Mouse (Mus musculus) kidney, embryonic 16.5 days (tissue): Measurements from ENCODE around the gene Cacna2d3. TPM values are rescaled to one million over a fixed set of nuclear protein-coding genes. Genes with fewer than 3 reads are reported as not detected.

Experiments
- ATAC-seq: fragments of 200-750 bp; cut with Nextera tagmentation; 2 replicates; pipeline ENCODE4 v1.8.0; 2017; ENCODE audit warnings: moderate TSS enrichment; ENCODE audit not compliant: low FRiP score, low TSS enrichment
- H3K27ac ChIP-seq: fragments of 300-500 bp; sonication (generic); 2 replicates; pipeline ENCODE4 v1.5.1; 2014; ENCODE audit warnings: low read length
- H3K27me3 ChIP-seq: fragments of 300-500 bp; sonication (generic); 2 replicates; pipeline ENCODE4 v1.6.1; 2014; ENCODE audit warnings: low read length, control low read depth, mixed read lengths; ENCODE audit not compliant: insufficient read depth
- H3K36me3 ChIP-seq: fragments of 300-500 bp; sonication (generic); 2 replicates; pipeline ENCODE4 v1.6.1; 2014; ENCODE audit warnings: low read length, control low read depth, mixed read lengths; ENCODE audit not compliant: insufficient read depth
- H3K4me1 ChIP-seq: fragments of 300-500 bp; sonication (generic); 2 replicates; pipeline ENCODE4 v1.6.1; 2014; ENCODE audit warnings: low read length, control low read depth, mixed read lengths; ENCODE audit not compliant: insufficient read depth
- H3K4me2 ChIP-seq: fragments of 300-500 bp; sonication (generic); replicated peaks from 2 replicates; pipeline ENCODE4 v1.6.1; 2014; ENCODE audit warnings: low read depth, low read length
- H3K4me3 ChIP-seq: fragments of 300-500 bp; sonication (generic); 2 replicates; pipeline ENCODE4 v1.5.1; 2014; ENCODE audit warnings: mild to moderate bottlenecking, low read length
- H3K9ac ChIP-seq: fragments of 300-500 bp; sonication (generic); replicated peaks from 2 replicates; pipeline ENCODE4 v1.6.1; 2014; ENCODE audit warnings: low read length
- H3K9me3 ChIP-seq: fragments of 300-500 bp; sonication (generic); 2 replicates; pipeline ENCODE4 v1.6.1; 2016; ENCODE audit warnings: low read length, control low read depth
- WGBS: fragments of 180-500 bp; shearing (Covaris S2); extraction: QIAGEN DNeasy Blood & Tissue Kit; methylation state at CpG from one replicate; pipeline ENCODE4 v1.1.7; 2014; 5-methylcytosine and 5-hydroxymethylcytosine counted together
- polyA plus RNA-seq: library from polyadenylated mRNA; unstranded; fragments of >200 nt; fragmentation: Nextera tagmentation; extraction: Ambion mirVana; gene quantifications from 2 replicates; pipeline ENCODE4 v1.2.1, GENCODE M21; 2015

The Cacna2d3 gene
- polyA plus RNA-seq, 1 experiment from 2014 or later = 2.8 TPM

DNA sequence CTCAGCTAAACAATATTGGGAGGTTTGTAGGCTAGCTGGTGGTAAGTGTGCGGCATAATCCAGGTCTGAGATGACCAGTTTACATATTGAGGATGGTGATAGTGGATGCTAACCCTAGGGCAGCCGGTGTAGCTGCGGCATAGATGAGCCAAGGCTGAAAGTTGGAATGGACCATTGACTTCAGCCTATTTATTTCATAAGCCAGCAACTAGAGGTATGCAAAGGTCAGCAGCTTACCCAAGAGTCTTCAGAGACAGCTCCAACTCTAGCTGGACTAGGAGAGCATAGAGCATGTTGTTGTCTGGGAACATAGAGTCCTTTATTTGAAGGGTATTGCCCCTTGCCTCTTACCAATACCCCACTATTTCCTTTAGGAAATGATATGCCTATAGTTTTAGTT is 725.1 kb downstream of the Cacna2d3 start:
- Histone ChIP-seq H3K4me3 (no peak overlapping the region), H3K27me3 (no peaks in the 10 kb centered on the region), H3K36me3 (no peaks in the 10 kb centered on the region), H3K27ac (no peak overlapping the region), H3K9ac (no peak overlapping the region), H3K9me3 (no peaks in the 10 kb centered on the region), H3K4me2 (no peak overlapping the region), H3K4me1 (no peaks in the 10 kb centered on the region)
- no peak for ATAC-seq
- WGBS = 98% methylated on average over 3 of the region's 3 CpGs

DNA sequence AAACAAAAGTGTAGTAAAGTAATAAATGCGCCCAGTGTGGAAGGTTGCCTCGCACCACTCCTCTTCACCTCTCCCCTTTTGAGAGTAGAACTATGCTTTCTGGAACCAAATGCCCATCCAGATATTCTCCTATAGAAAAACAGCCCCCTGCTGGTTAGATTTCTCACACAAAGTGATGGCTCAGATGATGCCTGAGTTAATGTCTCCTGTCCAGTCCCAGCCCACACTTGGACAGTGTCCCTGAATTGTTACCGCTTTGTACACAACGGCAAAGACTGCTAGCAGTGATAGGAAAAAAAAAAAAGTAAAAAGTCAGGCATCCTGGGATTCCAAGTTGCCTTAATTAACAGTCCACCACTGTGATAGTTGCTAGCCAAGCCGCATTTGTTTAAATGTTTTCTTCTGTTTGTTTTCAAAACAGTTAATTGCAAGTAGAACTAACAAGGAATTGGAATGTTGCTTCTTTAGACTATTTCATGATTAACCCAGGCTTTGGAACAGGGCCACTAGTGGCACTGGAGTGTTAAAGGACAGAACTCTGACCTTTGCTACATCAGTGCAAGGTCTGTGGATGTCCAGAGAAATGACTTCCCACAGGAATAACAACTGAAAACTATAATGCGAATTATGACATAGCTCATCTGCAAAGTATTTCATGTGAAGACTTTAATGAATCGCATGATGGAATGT is 733.3 kb downstream of the Cacna2d3 start:
- H3K27me3 ChIP-seq = no peaks in the 10 kb centered on the region
- no peak for ATAC-seq
- H3K4me3 ChIP-seq = no peak overlapping the region
- H3K9me3 ChIP-seq = no peaks in the 10 kb centered on the region
- H3K27ac ChIP-seq = no peak overlapping the region
- no peaks in the 10 kb centered on the region for H3K4me1 ChIP-seq
- 79% methylated on average over 7 of the region's 7 CpGs for WGBS
- no peak overlapping the region for H3K4me2 ChIP-seq
- no peak overlapping the region for H3K9ac ChIP-seq
- no peaks in the 10 kb centered on the region for H3K36me3 ChIP-seq

DNA sequence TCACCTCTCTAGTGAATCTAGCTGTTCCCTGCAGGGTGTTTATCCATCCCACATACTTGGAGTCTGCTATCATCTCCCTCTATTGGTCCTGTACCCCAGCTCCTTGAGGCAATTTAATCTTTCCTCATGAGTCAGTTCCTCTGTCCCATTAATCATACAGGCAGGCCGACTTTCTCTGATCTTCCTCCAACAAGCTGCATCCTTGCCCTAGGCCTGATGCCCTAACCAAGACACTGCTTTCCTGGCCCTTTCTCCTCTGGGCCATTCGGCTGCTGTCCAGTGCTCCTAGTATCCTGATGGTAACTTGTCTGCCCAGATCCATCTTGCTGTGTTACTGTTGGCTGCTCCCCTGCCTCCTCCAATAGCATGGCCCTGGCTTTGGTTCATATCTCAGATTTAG is 737.4 kb downstream of the Cacna2d3 start:
- ATAC-seq = no peak
- Histone ChIP-seq H3K27ac (no peak overlapping the region), H3K9me3 (no peaks in the 10 kb centered on the region), H3K9ac (no peak overlapping the region), H3K27me3 (no peaks in the 10 kb centered on the region), H3K4me1 (no peaks in the 10 kb centered on the region), H3K4me3 (no peak overlapping the region), H3K4me2 (no peak overlapping the region), H3K36me3 (no peaks in the 10 kb centered on the region)
- 57% methylated on average over 2 of the region's 2 CpGs for WGBS

DNA sequence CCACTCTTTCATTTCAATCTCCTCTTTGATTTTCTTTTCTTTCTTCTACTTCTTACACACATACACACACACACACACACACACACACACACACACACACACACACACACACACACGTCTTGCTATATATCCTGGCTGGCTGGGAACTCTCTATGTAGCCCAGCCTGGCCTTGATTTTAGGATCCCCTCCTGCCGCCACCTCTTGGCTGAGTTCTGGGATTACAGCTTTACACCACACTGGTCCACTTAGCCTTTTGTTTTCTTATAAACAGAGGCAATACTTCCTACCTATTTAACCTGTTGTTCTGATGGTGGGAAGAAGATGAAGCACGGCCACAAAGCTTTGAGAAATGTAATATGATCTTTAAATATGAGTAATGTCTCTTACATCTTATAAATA is 741.2 kb downstream of the Cacna2d3 start:
- 31% methylated on average over 3 of the region's 3 CpGs for WGBS
- Histone ChIP-seq H3K27me3 (no peaks in the 10 kb centered on the region), H3K9ac (no peak overlapping the region), H3K4me1 (no peaks in the 10 kb centered on the region), H3K9me3 (no peaks in the 10 kb centered on the region), H3K36me3 (no peaks in the 10 kb centered on the region), H3K4me2 (no peak overlapping the region), H3K4me3 (no peak overlapping the region), H3K27ac (no peak overlapping the region)
- no peak for ATAC-seq

DNA sequence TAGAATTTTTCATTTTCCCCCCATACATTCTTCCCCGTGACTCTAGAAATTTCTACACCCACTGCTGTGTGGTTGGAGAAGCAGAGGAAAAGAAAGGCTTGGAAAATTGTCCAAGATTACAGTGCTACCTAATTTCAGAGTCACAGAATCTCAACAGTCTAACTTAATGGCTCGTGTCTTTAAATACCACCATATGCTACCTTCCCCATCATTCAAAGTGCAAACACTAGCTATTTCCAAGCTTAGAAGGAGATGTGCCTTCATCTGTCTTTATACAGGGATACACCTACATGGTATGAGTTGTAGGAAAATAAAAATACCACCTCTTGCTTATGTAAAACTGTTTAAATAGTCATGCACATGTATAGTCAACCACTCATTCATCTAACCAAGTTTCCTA is 742.4 kb downstream of the Cacna2d3 start:
- Histone ChIP-seq H3K4me1 (no peaks in the 10 kb centered on the region), H3K9ac (no peak overlapping the region), H3K4me2 (no peak overlapping the region), H3K9me3 (no peaks in the 10 kb centered on the region), H3K36me3 (no peaks in the 10 kb centered on the region), H3K27me3 (no peaks in the 10 kb centered on the region), H3K4me3 (no peak overlapping the region), H3K27ac (no peak overlapping the region)
- WGBS = 87% methylated on average over 2 of the region's 2 CpGs
- ATAC-seq = no peak

DNA sequence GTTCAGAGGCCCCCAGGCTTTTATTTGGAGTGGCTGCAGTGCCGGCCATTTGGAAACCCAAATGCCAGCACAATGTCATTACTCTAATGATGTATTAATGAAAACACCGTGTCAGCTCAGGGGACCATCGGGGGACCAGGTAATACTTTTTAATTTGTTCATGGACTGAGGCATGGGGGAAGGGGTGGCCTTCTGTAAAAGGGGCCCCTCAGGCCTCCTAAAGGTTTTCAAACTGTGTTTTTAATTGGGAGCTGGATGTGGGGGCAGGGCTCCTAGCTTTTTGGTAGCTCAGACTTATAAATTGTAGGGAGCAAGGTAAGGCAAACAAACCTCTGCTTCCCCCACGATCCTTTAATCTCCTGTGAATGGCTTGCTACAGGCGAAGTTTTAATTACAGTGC is 749.0 kb downstream of the Cacna2d3 start:
- Histone ChIP-seq H3K9ac (no peak overlapping the region), H3K36me3 (no peaks in the 10 kb centered on the region), H3K27ac (no peak overlapping the region), H3K4me2 (no peak overlapping the region), H3K9me3 (no peaks in the 10 kb centered on the region), H3K27me3 (no peaks in the 10 kb centered on the region), H3K4me1 (peaks cover 4% of the 10 kb centered on the region; the same call in 1 of the 2 replicates), H3K4me3 (no peak overlapping the region)
- no peak for ATAC-seq
- 18% methylated on average over 5 of the region's 5 CpGs for WGBS

DNA sequence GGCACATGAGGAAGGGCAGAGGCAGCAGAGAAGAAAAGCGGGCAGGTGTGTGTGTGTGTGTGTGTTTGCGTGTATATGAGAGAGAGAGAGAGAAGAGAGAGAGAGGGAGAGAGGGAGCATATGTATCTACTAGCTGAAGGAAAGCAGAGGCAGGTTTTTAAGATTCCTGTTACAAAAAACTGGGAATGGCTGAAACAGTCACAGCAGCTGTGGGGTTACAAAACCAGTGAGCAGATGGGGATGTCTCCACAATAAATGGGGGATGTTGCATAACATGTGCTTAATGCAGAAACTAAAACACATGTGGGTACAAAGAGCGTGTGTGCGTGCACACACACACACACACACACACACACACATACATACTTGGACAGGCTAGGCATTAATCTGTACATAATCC is 752.4 kb downstream of the Cacna2d3 start:
- 98% methylated on average over 4 of the region's 4 CpGs for WGBS

DNA sequence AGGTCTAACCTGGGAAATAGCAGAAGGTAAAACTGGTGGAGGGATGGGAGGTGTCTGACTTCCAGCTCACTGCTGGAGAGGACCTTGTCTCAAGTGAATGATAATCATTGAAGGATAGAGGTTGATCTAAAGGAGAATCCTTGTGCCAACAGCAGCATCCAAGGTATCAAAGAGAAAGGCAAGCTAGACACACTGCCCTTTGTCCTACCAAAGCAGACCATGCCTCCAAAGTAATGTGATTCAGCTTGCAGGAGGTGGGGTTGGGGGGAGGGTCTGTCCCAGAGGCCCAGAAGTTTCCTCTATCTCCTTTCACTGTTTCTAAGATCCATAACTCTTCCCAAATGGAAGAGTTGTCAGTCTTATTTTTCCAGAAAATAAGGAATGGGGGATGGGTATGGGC is 754.8 kb downstream of the Cacna2d3 start:
- no peak overlapping the region for H3K27ac ChIP-seq
- H3K4me2 ChIP-seq = no peak overlapping the region
- no peaks in the 10 kb centered on the region for H3K9me3 ChIP-seq
- H3K27me3 ChIP-seq = no peaks in the 10 kb centered on the region
- no peak overlapping the region for H3K4me3 ChIP-seq
- H3K36me3 ChIP-seq = no peaks in the 10 kb centered on the region
- no peak overlapping the region for H3K9ac ChIP-seq
- no peaks in the 10 kb centered on the region for H3K4me1 ChIP-seq
- no peak for ATAC-seq

More for the DNA sequence above, 752.4 kb downstream of the Cacna2d3 start:
- Histone ChIP-seq H3K4me1 (peaks cover 4% of the 10 kb centered on the region; the same call in 1 of the 2 replicates), H3K9me3 (no peaks in the 10 kb centered on the region), H3K9ac (no peak overlapping the region), H3K4me3 (no peak overlapping the region), H3K27me3 (no peaks in the 10 kb centered on the region), H3K27ac (no peak overlapping the region), H3K36me3 (no peaks in the 10 kb centered on the region), H3K4me2 (no peak overlapping the region)
- ATAC-seq = no peak

DNA sequence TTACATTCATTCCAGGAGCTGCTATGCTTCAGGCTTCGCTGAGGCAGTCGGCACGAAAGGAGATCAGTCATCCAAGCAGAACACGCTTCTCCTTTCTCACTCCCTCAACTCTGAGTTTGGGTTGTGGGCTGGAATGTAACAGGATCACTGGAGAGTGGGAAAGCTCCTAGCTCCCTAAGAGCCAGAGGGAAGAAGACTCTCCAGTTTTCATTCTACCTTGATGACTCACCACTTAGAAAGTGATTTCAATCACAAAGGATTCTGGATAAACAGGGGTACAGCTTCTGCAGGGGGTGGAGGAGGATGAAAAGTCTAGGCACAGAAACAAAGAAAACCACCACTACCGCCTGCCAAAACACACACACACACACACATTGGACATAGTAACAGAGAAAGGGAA is 760.3 kb downstream of the Cacna2d3 start:
- Histone ChIP-seq H3K9me3 (no peaks in the 10 kb centered on the region), H3K27ac (no peak overlapping the region), H3K27me3 (peaks cover 4% of the 10 kb centered on the region; the same call in 1 of the 2 replicates), H3K4me1 (no peaks in the 10 kb centered on the region), H3K9ac (no peak overlapping the region), H3K4me2 (no peak overlapping the region), H3K36me3 (no peaks in the 10 kb centered on the region), H3K4me3 (no peak overlapping the region)
- ATAC-seq = no peak
- WGBS = 56% methylated on average over 5 of the region's 5 CpGs

DNA sequence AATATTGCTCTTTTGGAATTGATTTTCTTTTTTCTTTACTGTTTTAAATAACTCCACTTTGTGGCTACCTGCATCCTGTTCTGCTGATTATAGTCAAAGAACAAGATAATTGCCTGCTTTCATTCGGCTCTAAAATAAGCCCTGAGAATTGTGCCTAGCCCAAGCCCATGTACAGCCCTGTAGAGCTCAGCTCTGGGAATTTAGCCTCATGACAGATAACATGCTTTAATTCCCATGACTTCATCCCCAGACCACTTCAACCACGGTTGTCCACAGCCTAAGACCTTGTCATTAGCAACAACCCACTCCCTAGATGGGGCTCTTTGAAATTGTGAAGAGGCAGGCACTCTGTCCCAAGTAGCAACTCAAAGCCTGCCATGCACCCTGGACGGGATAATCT is 762.6 kb downstream of the Cacna2d3 start:
- Histone ChIP-seq H3K36me3 (no peaks in the 10 kb centered on the region), H3K9ac (no peak overlapping the region), H3K4me3 (no peak overlapping the region), H3K4me1 (peaks cover 3% of the 10 kb centered on the region), H3K4me2 (no peak overlapping the region), H3K27me3 (peaks cover 4% of the 10 kb centered on the region), H3K9me3 (no peaks in the 10 kb centered on the region), H3K27ac (no peak overlapping the region)
- no peak for ATAC-seq
- WGBS = 59% methylated on average over 3 of the region's 3 CpGs
